ENCODE assay signal across 7 mouse cellular contexts in genomic region chr17:21909039-21909438, GRCm38 (mm10). TPM values are rescaled to one million over a fixed set of nuclear protein-coding genes. Genes with fewer than 3 reads are reported as not detected.
DNase-seq lines count a peak whose midpoint lies in the region; ATAC-seq and TF ChIP-seq lines count a peak whose summit lies in the region.

No protein-coding gene starts in this region.

- peak; percentile 70; the same call in 1 of the 2 replicates for ATAC-seq in lung, embryonic 15.5 days (ENCODE audit: borderline replicate concordance, extremely low read depth, low FRiP score, low TSS enrichment)
- ATAC-seq in heart, embryonic 16.5 days (replicated peaks; ENCODE audit: extremely low read depth, insufficient read depth, low FRiP score) = peak; percentile 37
- ATAC-seq in liver, postnatal 0 days = peak; percentile 64

- H3K27ac ChIP-seq in lung, embryonic 15.5 days = no peak overlapping the region
- peak overlapping the region; percentile 82 for H3K27ac ChIP-seq in embryonic facial prominence, embryonic 10.5 days (replicated peaks)
- no peak overlapping the region for H3K27ac ChIP-seq in heart, embryonic 16.5 days (ENCODE audit: low read length)
- H3K27ac ChIP-seq in liver, postnatal 0 days (ENCODE audit: low read depth) = no peak overlapping the region

- no peak for TF ChIP-seq CTCF in liver, postnatal 0 days (IDR thresholded peaks at IDR 0.05; ENCODE audit: low read depth)

- H3K9me3 ChIP-seq in lung, embryonic 15.5 days = no peaks in the 10 kb centered on the region
- H3K9me3 ChIP-seq in embryonic facial prominence, embryonic 10.5 days = no peaks in the 10 kb centered on the region
- H3K9me3 ChIP-seq in heart, embryonic 16.5 days (replicated peaks; ENCODE audit: control insufficient read depth, low read length) = no peaks in the 10 kb centered on the region
- no peaks in the 10 kb centered on the region for H3K9me3 ChIP-seq in liver, postnatal 0 days (ENCODE audit: low read length)

- no peak for DNase-seq in lung, adult 18-20 months
- no peak for DNase-seq in embryonic facial prominence, embryonic 10.5 days (ENCODE audit: low spot score)
- DNase-seq in liver, postnatal 0 days = no peak
- DNase-seq in frontal cortex, postnatal 25 days (ENCODE audit: low spot score in 2 of 2) = no peak
- no peak for DNase-seq in spleen, postnatal 4 days (ENCODE audit: low spot score in 2 of 2)

- no peaks in the 10 kb centered on the region for H3K27me3 ChIP-seq in lung, embryonic 15.5 days
- H3K27me3 ChIP-seq in embryonic facial prominence, embryonic 10.5 days (replicated peaks; ENCODE audit: low read depth, poor library complexity, severe bottlenecking) = no peaks in the 10 kb centered on the region
- no peaks in the 10 kb centered on the region for H3K27me3 ChIP-seq in heart, embryonic 16.5 days (ENCODE audit: control insufficient read depth, insufficient read depth, low read length)
- no peaks in the 10 kb centered on the region for H3K27me3 ChIP-seq in liver, postnatal 0 days (ENCODE audit: insufficient read depth, low read length)

- no peaks in the 10 kb centered on the region for H3K36me3 ChIP-seq in lung, embryonic 15.5 days
- peaks cover 13% of the 10 kb centered on the region for H3K36me3 ChIP-seq in embryonic facial prominence, embryonic 10.5 days (replicated peaks)
- H3K36me3 ChIP-seq in heart, embryonic 16.5 days (ENCODE audit: control insufficient read depth, insufficient read depth) = no peaks in the 10 kb centered on the region
- no peaks in the 10 kb centered on the region for H3K36me3 ChIP-seq in liver, postnatal 0 days (replicated peaks; ENCODE audit: insufficient read depth, low read length)

- peak overlapping the region; percentile 70 for H3K4me3 ChIP-seq in lung, embryonic 15.5 days
- H3K4me3 ChIP-seq in embryonic facial prominence, embryonic 10.5 days = peak overlapping the region; percentile 74
- peak overlapping the region; percentile 71 for H3K4me3 ChIP-seq in heart, embryonic 16.5 days (ENCODE audit: low read length)
- H3K4me3 ChIP-seq in liver, postnatal 0 days (ENCODE audit: low read depth, low read length) = peak overlapping the region; percentile 68

- 9% methylated on average over 3 of the region's 3 CpGs for WGBS in lung, embryonic 15.5 days
- 10% methylated on average over 3 of the region's 3 CpGs for WGBS in embryonic facial prominence, embryonic 10.5 days
- WGBS in heart, embryonic 16.5 days = 11% methylated on average over 3 of the region's 3 CpGs
- 14% methylated on average over 3 of the region's 3 CpGs for WGBS in liver, postnatal 0 days (ENCODE audit: insufficient replicate concordance)

- TF ChIP-seq EP300 in liver, postnatal 0 days (IDR thresholded peaks at IDR 0.05; ENCODE audit: low read depth) = no peak

- H3K4me2 ChIP-seq in lung, embryonic 15.5 days = peak overlapping the region; percentile 65
- peak overlapping the region; percentile 81 for H3K4me2 ChIP-seq in heart, embryonic 16.5 days (ENCODE audit: low read depth, low read length)
- H3K4me2 ChIP-seq in liver, postnatal 0 days (ENCODE audit: low read depth, low read length) = peak overlapping the region; percentile 73

- H3K9ac ChIP-seq in lung, embryonic 15.5 days = peak overlapping the region; percentile 68
- H3K9ac ChIP-seq in heart, embryonic 16.5 days (ENCODE audit: low read length) = peak overlapping the region; percentile 79
- H3K9ac ChIP-seq in liver, postnatal 0 days (replicated peaks) = peak overlapping the region; percentile 67

- 0 out of 2 replicates have a peak, but pooled peaks cover 2% of the 10 kb centered on the region for H3K4me1 ChIP-seq in lung, embryonic 15.5 days
- peaks cover 5% of the 10 kb centered on the region; the same call in 1 of the 2 replicates for H3K4me1 ChIP-seq in embryonic facial prominence, embryonic 10.5 days
- H3K4me1 ChIP-seq in heart, embryonic 16.5 days (ENCODE audit: control insufficient read depth, insufficient read depth, low read length) = no peaks in the 10 kb centered on the region
- H3K4me1 ChIP-seq in liver, postnatal 0 days (ENCODE audit: insufficient read depth) = 0 out of 2 replicates have a peak, but pooled peaks cover 6% of the 10 kb centered on the region

RNA-seq across cellular contexts. Expression of gene Zfp995, which starts 0.7 kb away (rescaled TPM):
- polyA plus RNA-seq in lung, embryonic 15.5 days (2015; fragmentation: Nextera tagmentation; extraction: Ambion mirVana) = 5.1 and 6.4 TPM in 2 replicates
- polyA plus RNA-seq in embryonic facial prominence, embryonic 10.5 days (2016; fragmentation: Nextera tagmentation; extraction: Ambion mirVana) = 6.5 and 7.5 TPM in 2 replicates
- polyA plus RNA-seq in heart, embryonic 16.5 days (2015; fragmentation: Nextera tagmentation; extraction: Ambion mirVana) = 4.1 and 5.6 TPM in 2 replicates
- polyA plus RNA-seq in liver, postnatal 0 days (2015; fragmentation: Nextera tagmentation; extraction: Ambion mirVana) = 1.8 and 2.2 TPM in 2 replicates

RNA-seq across cellular contexts. Expression of gene Zfp942, which starts 53.2 kb away (rescaled TPM):
- 17.9 and 18.9 TPM in 2 replicates for polyA plus RNA-seq in lung, embryonic 15.5 days (2015; fragmentation: Nextera tagmentation; extraction: Ambion mirVana)
- 21.8 and 23.8 TPM in 2 replicates for polyA plus RNA-seq in embryonic facial prominence, embryonic 10.5 days (2016; fragmentation: Nextera tagmentation; extraction: Ambion mirVana)
- 11.1 and 12.4 TPM in 2 replicates for polyA plus RNA-seq in heart, embryonic 16.5 days (2015; fragmentation: Nextera tagmentation; extraction: Ambion mirVana)
- polyA plus RNA-seq in liver, postnatal 0 days (2015; fragmentation: Nextera tagmentation; extraction: Ambion mirVana) = 5.9 and 6.3 TPM in 2 replicates

RNA-seq across cellular contexts. Expression of gene Zfp943, which starts 53.3 kb away (rescaled TPM):
- 14.8 and 16.9 TPM in 2 replicates for polyA plus RNA-seq in lung, embryonic 15.5 days (2015; fragmentation: Nextera tagmentation; extraction: Ambion mirVana)
- polyA plus RNA-seq in embryonic facial prominence, embryonic 10.5 days (2016; fragmentation: Nextera tagmentation; extraction: Ambion mirVana) = 14.1 and 15.6 TPM in 2 replicates
- polyA plus RNA-seq in heart, embryonic 16.5 days (2015; fragmentation: Nextera tagmentation; extraction: Ambion mirVana) = 13.8 and 16.4 TPM in 2 replicates
- polyA plus RNA-seq in liver, postnatal 0 days (2015; fragmentation: Nextera tagmentation; extraction: Ambion mirVana) = 4.6 and 4.8 TPM in 2 replicates
